Mouse (Mus musculus) retina, adult 2 months (tissue): ENCODE results near the gene Ethe1.

Source experiments
- DNase-seq: peaks from one replicate; pipeline ENCODE4 v3.0.0-alpha.2; 2012; ENCODE audit warnings: low read depth, low spot score

The Ethe1 gene

DNA sequence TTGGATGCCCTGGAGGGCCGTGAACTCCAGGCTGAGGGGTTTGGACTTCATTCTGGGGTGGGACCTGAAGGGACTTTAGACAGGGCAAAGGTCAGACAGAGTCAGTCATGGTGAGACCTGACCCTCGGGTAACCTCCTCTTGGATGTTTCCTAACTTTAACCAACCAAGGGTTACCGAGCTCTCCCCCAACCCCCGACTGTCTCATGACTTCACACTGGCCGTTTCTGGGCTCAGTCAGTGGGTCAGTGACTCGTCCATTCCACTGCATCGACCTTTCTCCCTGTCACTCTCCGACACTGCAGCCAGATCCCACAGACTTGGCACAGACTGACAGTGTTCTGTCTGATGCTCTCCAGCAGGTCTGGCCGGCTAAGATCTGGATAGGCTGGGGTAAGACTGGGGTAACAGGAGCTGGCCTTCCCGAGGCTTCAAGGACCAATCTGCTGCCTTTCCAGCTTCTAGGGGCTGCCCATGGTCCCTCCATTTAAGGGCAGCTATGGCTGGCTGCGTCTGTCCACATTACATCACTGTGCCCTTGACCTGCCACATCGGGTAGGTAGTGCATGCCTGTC lies 13.0 kb upstream of the Ethe1 start:
- DNase-seq = no peak

DNA sequence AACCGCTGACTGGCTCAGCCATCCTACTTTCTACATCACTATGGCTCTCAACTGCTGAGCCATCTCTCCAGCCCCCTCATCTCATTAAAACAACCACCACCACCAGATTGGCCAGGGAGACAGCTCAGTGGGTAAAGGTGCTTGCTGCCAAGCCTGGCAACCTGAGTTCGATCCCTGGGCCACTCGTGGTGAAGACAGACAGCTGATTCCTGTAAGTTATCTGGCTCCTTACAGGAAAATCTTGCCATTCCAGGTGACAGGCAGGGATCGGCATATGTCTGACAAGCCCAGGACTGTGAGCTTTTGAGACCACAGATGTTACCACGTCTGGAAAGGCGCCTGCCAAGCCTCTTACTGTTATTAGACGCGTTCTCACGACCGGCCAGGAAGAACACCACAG lies 9.5 kb upstream of the Ethe1 start:
- no peak for DNase-seq

DNA sequence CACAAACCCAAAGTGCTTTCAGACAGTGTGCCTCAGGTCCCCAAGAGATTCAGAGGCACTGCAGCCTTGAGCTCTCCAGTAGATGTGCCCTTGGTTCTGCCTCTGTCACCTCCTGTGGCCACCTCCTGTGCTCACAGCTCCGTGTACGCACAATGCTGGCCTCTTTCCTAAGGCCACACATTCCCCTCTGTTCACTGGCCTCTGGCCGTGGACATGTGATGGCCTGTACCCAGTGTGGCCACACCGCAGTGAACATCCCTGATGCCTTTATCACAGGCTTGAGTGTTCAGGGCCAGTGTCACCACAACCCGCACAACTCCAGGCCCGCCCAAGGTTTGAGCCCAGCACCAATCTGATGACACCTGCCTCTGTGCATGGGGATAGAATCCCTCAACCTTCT lies 2.5 kb upstream of the Ethe1 start:
- no peak for DNase-seq

DNA sequence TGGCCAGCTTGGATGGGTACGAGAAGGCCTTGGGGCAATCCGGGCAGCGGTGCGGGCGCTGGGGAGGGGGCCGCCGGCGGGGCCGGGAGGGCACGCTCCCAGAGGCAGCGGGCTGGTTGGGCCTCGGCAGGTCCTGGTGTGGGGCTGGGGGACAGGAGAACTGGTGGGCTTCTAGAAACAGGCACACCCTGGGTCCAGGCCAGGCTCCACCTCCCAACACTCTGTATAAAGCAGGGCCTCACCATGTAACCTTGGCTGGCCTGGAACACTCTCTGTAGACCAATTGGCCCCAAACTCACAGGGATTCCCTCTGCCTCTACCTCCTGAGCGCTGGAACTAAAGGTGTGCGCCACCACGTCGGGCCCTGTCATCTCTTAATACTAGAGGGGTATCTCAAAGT lies 1.3 kb upstream of the Ethe1 start:
- no peak for DNase-seq

DNA sequence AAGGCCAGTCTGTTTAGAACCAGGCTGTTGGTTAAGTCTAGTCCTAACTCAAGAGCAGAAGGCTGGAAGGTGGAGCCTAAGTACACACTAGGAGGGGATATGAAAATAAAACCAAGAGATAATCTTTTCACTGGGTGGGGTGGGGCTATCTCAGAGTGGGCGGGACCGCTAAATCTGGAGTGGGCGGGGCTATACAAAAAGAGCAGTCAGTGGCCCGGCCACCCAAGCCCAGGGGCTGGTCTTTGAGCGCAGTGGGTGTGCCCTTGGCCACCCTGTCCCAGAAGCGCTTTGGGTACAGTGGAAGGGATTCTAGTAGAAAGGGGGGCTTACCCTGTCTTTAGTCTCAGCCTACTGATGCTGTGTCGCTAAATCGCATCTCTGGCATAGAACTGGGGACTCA lies 515 bp upstream of the Ethe1 start:
- no peak for DNase-seq

DNA sequence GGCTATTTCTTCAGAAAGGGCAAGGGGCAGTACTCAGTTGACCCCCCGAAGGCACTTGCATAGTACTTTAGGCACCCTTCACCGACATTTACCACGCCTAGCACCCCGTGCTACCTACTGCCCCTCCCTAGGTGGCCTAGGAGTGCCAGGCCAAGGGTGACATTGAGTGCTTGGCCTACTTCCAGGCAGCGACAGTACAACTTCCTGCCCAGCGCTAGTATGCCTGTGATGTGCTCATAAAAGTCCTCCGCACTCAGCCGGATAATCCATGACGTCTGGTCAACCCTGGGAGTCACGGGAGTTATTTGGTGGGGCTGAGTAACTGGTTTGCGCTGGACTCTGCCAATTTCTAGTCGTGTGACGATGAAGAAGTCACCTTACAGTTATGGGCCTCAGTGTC lies 993 bp downstream of the Ethe1 start:
- DNase-seq = no peak

DNA sequence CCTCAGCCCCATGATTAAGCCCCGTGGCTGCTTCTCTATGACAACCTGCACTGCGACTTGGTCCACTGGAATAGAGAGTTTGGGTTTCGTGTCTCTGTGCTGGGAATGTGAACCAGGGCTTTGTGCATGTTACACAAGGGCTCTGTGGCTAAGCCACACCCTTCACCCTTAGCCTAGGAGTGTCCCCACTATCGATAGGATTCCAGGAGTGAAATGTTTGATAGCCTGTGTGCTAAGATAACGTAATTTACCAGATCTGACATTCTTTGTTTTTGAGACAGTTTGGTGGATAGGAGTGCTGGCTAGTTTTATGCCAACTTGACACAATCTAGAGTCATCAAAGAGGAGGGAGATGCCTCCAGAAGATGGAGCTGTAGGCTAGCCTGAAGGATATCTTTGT lies 4.4 kb downstream of the Ethe1 start:
- DNase-seq = no peak

DNA sequence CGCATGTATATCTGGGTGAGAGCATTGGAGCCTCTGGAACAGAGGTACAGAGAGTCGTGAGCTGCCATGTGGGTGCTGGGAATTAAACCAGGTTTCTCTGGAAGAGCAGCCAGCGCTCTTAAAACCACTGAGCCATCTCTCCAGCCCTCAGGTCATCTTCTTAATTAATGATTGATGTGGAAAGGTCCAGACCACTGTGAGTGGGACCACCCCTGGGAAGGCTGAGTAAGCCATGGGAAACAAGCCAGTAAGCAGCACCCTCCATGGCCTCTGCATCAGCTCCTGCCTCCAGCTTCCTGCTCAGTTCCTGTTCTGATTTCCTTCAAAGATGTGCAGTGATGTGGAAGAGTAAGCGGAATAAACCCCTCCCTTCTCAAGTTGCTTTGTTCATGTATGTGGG lies 4.8 kb downstream of the Ethe1 start:
- DNase-seq = no peak

DNA sequence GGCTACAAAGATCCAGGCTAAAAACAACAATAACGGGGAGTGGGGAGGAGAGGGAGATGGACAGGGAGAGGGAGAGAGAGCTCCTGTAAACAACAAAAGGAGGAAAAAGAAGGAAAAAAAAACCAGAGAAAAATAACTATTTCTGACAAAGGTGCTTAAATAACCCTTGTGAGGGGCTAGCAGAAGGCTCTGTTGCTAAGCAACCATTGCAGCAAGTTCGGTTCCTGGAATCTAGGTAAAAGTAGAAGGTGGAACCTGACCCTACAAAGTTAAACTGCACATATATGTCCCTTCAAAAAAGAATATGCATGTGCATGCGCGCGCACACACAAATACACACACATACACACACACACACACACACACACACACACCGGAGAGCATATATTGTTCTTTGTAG lies 5.4 kb downstream of the Ethe1 start:
- DNase-seq = no peak

DNA sequence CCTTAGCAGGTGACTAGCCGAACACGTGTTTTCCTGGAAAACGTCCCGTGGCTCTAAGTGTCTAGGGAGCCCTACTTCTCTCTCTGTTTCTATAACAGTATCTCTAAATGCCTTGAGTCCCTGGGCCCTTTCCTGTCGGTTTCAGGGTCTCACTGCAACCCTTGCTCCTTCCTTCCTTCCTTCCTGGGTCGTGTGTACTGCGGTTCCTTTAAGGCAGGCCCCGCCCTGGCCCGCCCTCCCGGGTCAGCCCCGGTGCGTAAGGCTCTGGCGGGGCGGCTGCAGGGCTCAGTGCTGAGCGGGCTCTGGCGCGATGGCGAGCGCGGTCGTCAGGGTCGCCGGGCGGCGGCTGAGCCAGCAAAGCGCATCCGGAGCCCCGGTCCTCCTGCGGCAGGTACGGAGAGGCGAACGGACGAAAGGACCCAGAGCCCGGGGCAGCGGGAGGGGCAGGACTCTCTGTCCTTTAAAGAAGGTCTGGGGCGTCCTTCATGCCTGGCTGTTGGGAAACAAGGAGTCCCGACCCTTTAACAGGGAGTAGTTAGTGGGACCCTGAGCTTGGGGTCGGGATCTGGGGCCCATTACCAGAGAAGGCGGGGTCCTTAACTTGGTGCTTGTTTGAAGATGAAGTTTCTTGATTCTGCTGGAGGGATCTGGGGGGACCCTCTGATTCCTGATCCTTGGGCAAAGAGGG lies 6.4 kb downstream of the Ethe1 start:
- peak; percentile 49 for DNase-seq

DNA sequence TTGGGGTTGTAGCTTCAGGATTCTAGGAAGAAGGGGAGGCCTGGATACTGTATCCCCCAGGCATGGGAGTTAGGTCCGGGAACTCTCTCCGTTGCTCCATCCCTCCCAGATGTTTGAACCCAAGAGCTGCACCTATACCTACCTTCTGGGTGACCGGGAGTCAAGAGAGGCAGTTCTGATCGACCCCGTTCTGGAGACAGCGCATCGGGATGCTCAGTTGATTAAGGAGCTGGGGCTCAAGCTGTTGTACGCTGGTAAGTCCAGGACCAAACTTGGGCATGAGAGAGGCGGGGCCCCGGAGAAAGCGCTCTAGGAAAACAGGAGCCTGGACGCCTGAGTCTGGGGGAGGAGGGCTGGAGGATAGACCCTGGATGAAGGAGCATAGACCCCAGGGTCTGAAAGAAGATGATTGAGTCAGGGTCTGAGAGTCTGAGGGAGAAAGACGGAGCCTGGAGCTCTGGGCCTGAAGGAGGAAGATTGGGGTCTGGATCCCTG lies 7.0 kb downstream of the Ethe1 start:
- DNase-seq = no peak

DNA sequence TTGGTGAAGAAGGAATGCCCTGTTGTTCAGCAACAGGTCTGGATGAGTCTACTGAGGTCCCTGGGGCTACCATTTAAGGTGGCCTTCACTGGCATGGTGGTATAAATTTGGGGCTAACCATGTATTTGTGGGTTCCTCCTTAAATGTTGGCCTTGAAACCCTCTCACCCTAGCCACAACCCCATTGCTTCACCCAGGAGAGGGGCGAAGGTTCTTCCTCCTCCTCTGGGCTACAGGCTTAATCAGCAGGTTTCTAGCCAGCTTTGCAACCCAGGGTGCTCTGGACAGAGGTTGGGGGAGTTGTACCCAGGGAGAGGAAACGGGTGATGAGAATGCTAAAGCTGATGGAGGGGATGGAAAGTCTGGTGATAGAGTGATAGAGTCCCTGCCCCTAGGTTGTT lies 8.1 kb downstream of the Ethe1 start:
- no peak for DNase-seq

DNA sequence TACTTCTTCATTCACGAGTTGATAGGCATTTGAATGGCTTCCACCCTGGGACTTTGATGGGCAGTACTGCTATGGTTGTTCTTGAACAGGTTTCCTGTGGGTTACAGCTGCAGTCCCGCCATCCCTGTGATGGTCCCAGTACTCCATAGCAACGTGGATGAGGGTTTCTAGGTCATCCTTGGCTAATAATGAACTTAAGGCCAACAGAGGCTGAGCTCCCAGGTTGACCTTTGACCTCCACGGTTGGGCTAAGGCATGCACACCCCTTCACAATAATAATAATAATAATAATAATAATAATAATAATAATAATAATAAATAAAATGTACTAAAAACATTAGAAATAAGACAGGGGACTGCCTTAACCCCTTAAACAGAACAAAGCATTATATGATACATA lies 10.8 kb downstream of the Ethe1 start:
- DNase-seq = no peak

DNA sequence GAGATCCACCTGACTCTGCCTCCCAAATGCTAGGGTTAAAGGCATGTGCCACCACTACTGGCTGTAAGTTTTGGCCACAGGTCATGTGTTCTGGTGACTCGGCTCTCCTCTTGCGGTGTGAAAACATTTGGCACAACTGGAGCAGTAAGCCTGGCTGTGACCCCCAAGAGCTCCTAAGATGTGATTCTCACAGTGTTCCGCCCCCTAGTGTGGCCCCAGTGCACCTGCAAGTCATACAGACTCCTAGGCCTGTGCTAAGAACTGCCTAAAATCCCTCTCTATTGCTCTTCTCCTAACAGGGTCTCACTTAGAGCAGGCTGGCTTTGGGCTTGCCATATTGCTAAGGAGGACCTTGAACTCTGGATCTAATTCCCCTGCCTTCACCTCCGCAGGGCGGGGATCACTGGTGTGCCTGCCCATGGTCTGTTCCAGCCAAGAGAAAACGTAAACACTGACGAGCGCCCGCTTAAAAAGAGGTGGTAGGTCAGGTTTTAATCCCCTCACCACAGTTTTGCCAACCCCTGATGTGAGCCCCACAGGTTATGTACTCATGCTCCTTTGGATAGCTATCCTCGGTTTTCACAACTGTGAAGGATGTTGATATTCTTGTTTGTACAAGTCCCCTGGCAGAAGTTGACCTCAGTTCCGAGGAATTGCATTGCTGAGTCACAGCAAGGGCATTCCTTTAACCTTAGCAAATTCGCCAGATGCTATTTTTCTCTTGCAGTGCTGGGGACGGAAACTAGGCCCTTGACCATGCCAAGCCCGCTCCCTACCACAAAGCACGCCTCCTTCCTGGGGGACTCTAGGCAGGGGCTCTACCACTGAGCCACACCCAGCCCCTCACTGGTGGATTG lies 12.1 kb downstream of the Ethe1 start:
- no peak for DNase-seq

DNA sequence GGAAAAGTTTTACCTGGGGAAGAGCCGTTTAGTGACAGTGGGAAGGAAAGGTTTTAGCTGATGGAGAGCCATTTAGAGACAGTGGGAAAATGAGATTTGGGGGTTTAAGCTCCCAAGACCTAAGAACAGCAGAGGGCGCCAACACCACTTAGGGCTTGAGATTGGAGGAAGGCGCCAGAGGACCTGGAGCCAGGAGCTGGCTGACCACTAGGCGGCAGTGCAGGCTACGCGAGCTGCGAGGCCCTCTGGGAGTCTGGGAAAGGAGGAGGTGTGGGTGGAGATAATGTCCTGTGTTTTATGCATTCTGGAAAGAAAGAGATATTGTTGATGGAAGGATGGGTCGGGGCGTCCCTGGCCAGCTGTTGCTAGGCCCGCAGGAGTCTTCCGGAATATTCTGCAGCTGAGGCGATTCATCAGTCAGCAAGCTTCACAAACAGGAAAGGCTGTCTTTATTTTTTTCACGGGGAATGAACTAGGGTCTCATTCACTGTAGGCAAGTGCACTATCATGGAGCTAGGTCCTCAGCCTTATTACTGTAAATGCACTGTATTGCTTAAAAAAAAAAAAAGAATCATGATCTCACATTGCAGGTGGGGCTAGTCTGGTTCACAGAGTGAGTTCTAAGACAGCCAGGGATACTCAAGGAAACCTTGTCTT lies 13.7 kb downstream of the Ethe1 start:
- peak; percentile 85 for DNase-seq

DNA sequence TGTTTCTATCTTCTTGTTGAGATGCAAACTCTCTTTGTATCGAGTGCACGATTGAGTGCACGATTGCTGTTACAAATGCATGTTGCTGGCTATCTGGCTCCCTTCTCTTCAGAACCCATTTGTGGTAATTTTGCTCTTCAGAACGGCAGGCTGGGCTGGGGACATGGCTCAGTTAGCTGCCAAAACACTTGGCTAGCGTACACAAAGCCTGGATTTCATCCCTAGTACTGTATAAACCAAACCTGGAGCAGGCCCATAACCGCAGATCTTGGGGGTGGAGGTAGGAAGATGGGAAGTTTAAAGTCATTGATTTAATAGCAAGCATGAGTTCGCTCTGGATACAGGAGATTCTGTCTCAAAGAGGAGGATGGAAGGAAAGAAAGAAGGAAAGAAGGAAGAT lies 18.2 kb downstream of the Ethe1 start:
- DNase-seq = no peak

DNA sequence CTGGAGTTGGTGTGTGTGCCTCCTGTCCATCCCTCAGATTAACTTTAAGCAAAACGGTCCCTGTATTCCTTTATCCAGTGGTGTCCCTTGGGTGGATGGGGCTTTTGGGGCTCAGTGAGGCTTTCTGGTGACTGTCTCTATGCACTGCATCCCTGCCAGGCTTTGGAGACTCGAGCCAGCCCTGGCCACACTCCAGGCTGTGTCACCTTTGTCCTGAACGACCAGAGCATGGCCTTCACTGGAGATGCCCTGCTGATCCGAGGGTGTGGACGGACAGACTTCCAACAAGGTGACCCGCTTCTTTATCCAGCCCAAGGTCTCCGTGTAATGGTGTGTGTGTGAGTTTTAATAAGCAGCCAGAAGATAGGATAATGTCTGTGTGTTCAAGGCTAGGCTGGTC lies 18.7 kb downstream of the Ethe1 start:
- no peak for DNase-seq

DNA sequence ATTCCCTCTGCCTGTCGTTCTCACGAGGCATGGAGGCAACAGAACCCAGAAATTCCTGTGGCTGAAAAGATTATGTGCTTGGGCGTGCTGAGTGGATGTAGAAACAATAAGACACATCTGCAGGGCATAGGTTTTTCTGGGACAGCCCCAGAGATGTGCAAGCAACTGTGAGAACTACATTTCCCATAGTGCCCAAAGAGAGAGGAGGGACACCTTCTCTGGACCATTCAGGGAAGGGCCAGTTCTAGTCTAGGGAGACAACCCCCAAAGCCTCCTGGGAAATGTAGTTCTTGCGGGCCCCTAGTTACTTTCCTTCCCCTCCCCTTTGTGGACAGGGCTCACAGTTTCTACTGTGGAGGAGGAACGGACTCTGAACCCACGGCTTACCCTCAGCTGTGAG lies 20.7 kb downstream of the Ethe1 start:
- peak; percentile 67 for DNase-seq

DNA sequence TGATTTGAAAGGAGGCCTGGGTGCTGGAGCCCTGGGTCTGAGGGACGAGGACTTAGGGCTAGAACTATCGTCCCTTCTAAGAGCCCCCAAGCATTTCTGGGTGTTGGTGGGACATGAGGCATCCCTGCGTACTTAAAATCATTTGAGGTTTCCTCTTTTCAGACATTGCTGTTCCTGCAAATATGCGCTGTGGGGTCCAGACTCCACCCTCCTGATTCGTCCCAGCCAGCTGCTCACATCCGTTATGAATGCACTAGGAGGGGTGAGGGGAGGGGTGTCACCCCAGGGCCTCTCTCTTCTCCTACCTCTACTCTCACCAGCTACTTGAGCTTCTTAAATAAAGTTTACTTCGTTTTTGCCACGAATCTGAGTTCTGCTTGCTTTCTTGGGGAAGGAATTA lies 21.2 kb downstream of the Ethe1 start:
- no peak for DNase-seq

DNA sequence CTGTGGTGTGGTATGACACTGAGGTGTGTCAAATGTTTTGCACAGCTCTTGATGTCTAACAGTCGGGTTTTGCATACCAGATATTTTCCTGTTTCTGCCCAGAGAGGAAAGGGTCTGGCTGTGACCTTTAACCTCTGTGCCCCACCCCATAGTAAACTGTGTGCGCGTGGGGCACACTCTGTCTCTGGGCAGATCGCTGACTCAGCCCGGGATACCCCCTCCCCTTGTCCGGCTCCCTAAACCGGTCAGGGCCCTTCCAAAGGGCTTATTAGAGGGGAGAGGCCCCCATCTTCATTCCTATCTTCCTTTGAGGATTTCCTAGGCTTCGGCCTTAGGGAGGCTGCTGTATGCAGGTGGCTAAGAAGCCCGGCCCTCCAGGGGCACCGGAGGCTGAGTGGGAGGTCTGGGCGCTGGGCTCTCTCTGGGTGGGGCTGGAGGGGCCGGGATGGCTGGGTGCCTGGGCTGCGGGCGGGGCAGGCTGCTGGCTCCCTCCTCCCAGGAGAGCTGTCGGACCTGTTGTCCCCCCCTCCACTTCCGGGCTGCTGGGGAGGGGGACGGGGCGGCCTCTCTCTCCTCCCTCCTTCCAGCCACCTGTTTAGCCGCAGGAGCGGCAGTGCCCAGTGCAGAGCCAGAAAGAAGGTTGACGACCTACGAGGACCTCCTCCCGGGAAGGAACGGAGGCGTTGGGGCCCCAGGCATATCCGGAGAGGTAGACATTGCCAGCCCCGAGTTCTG lies 23.0 kb downstream of the Ethe1 start, which contains the start of gene Phldb3:
Gene Phldb3 (plus strand): TSS at position 620 of the 735 bp plus-strand sequence.
- DNase-seq = no peak

DNA sequence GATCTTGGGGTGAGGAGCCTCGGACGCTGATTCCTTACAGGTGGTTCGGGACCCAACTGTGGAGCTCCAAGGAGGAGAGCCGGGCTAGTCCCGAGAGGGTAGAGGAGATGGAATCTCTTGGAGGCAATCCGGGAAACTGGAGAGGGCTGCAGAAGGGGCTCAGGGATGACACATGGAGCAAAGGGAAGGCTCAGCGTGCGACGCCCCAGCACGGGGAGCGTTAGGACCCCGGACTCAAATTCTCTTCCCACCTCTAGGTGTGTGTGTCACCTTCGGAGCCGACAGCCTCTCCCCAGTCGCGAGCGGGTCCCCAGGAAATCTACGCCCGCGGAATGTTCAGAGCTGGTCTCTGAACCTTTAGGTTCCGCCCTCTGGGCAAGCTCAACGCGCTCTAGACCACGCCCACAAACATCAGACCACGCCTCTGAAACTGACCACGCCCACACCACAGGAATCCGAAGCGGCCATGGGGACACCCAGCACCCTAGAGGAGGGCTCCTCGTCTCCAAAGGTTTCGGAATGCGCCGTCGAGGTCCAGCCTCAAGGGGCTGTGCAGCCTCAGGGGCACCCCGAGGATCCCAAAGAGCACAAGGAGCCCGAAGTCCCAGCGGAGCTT lies 23.6 kb downstream of the Ethe1 start:
- peak; percentile 70 for DNase-seq
